Mouse (Mus musculus) cerebellum, adult 2 months (tissue): Measurements from ENCODE around the gene Tubgcp4. TPM values are rescaled to one million over a fixed set of nuclear protein-coding genes. Genes with fewer than 3 reads are reported as not detected.
"Not testable (repeated sequence)": the region's sequence is repeated elsewhere in the genome, so short reads cannot be mapped to it uniquely, and the experiment has no call there.

ENCODE experiments used
- DNase-seq, 2 experiments: peaks; one replicate each; pipeline ENCODE4 v3.0.0; 2021
- H3K27ac ChIP-seq: fragments of 200-500 bp; 2 replicates; pipeline ENCODE4 v1.5.1; 2012; ENCODE audit warnings: low read length, control low read depth, inconsistent platforms; ENCODE audit not compliant: insufficient read depth
- H3K27me3 ChIP-seq: fragments of 200-500 bp; 2 replicates; pipeline ENCODE4 v1.6.1; 2012; ENCODE audit warnings: inconsistent platforms, mild to moderate bottlenecking, low read length, moderate library complexity; ENCODE audit not compliant: control insufficient read depth, insufficient read depth
- H3K4me1 ChIP-seq: fragments of 200-500 bp; 2 replicates; pipeline ENCODE4 v1.6.1; 2011; ENCODE audit warnings: low read length; ENCODE audit not compliant: control insufficient read depth, insufficient read depth
- H3K4me3 ChIP-seq: fragments of 200-500 bp; replicated peaks from 2 replicates; pipeline ENCODE3; 2011; ENCODE audit warnings: mild to moderate bottlenecking, low read depth, low read length, control low read depth; ENCODE audit not compliant: insufficient read depth
- CTCF ChIP-seq: fragments of 200-500 bp; IDR thresholded peaks from 2 replicates; pipeline ENCODE4 v1.5.1; 2011; ENCODE audit warnings: low read depth, mild to moderate bottlenecking, control low read depth, low read length, moderate library complexity, borderline replicate concordance; ENCODE audit not compliant: insufficient read depth
- POLR2A ChIP-seq: fragments of 200-500 bp; IDR thresholded peaks from 2 replicates; pipeline ENCODE4 v1.6.1; 2011; ENCODE audit warnings: low read length, control low read depth, borderline replicate concordance; ENCODE audit not compliant: insufficient read depth
- WGBS: fragments of 180-500 bp; shearing (Covaris S2); methylation state at CpG from one replicate; pipeline ENCODE4 v1.1.7; 2018; 5-methylcytosine and 5-hydroxymethylcytosine counted together
- polyA plus RNA-seq: library from polyadenylated mRNA; depleted of rRNA; stranded (reverse); fragments of >200 nt; gene quantifications from 2 replicates; pipeline ENCODE4 v1.2.3, GENCODE M21; 2012; rRNA removed

Gene Tubgcp4
- 40.2 and 47.4 TPM in 2 replicates for polyA plus RNA-seq

GRCm38 (mm10) chr2:121170481-121170971, at the start of gene Tubgcp4:
Gene Tubgcp4, plus strand, starts transcription at chr2:121170654.
- peak within 1 kb of the TSS; percentile 67 for H3K4me3 ChIP-seq
- DNase-seq = peak in 1 of 2 experiments; percentile 46
- WGBS = under 1% methylated on average over 38 of the region's 38 CpGs
- no peak for TF ChIP-seq POLR2A
- H3K27ac ChIP-seq = peak within 1 kb of the TSS; percentile 57
- H3K4me1 ChIP-seq = peaks cover 12% of the 10 kb centered on the region
- no peaks in the 10 kb centered on the region for H3K27me3 ChIP-seq

- not testable (repeated sequence) for H3K27me3 ChIP-seq, DNase-seq, H3K4me1 ChIP-seq, H3K4me3 ChIP-seq, H3K27ac ChIP-seq
- WGBS = 92% methylated on average over 5 of the region's 5 CpGs
Measured at GRCm38 (mm10) chr2:121126302-121126701, 44.2 kb upstream of the Tubgcp4 start.

- H3K27me3 ChIP-seq = no peaks in the 10 kb centered on the region
- TF ChIP-seq POLR2A (no peak), CTCF (no peak)
- DNase-seq = no peak
- H3K4me1 ChIP-seq = no peaks in the 10 kb centered on the region
- no peak overlapping the region for H3K4me3 ChIP-seq
- WGBS = 88% methylated on average over 1 of the region's 1 CpGs
- no peak overlapping the region for H3K27ac ChIP-seq
Measured at GRCm38 (mm10) chr2:121127536-121127935, 42.9 kb upstream of the Tubgcp4 start.

- no peak for TF ChIP-seq CTCF
- TF ChIP-seq POLR2A = no peak
- 70% methylated on average over 9 of the region's 9 CpGs for WGBS
- no peak for DNase-seq
- no peaks in the 10 kb centered on the region for H3K27me3 ChIP-seq
- no peak overlapping the region for H3K27ac ChIP-seq
- H3K4me1 ChIP-seq = no peaks in the 10 kb centered on the region
- no peak overlapping the region for H3K4me3 ChIP-seq
Measured at GRCm38 (mm10) chr2:121128865-121129620, 41.4 kb upstream of the Tubgcp4 start.

GRCm38 (mm10) chr2:121132822-121133221, 37.6 kb upstream of the Tubgcp4 start:
- Histone ChIP-seq H3K27ac (no peak overlapping the region), H3K4me3 (no peak overlapping the region), H3K27me3 (no peaks in the 10 kb centered on the region), H3K4me1 (no peaks in the 10 kb centered on the region)
- no peak for TF ChIP-seq CTCF
- TF ChIP-seq POLR2A = no peak
- WGBS = 84% methylated on average over 1 of the region's 1 CpGs
- DNase-seq = no peak

- DNase-seq = no peak
- H3K27ac ChIP-seq = no peak overlapping the region
- no peaks in the 10 kb centered on the region; the same call in 1 of the 2 replicates for H3K4me1 ChIP-seq
- TF ChIP-seq POLR2A = no peak
- no peak for TF ChIP-seq CTCF
- no peak overlapping the region for H3K4me3 ChIP-seq
- WGBS = 96% methylated on average over 4 of the region's 4 CpGs
- no peaks in the 10 kb centered on the region for H3K27me3 ChIP-seq
Measured at GRCm38 (mm10) chr2:121137371-121137770, 33.1 kb upstream of the Tubgcp4 start.

- no peak for TF ChIP-seq POLR2A
- no peak for TF ChIP-seq CTCF
- peak overlapping the region; percentile 99 for H3K27ac ChIP-seq
- WGBS = 2% methylated on average over 29 of the region's 29 CpGs
- peak overlapping the region; percentile 89 for H3K4me3 ChIP-seq
- no peaks in the 10 kb centered on the region; the same call in 1 of the 2 replicates for H3K4me1 ChIP-seq
- DNase-seq = peak; percentile 54 to 77
- H3K27me3 ChIP-seq = no peaks in the 10 kb centered on the region
Measured at GRCm38 (mm10) chr2:121139266-121140017, 31.0 kb upstream of the Tubgcp4 start.
